Mouse (Mus musculus) erythroblast, embryonic 14.5 days (primary cell): ENCODE data around the gene Gm15319.
"Not testable (repeated sequence)": the region's sequence is repeated elsewhere in the genome, so short reads cannot be mapped to it uniquely, and the experiment has no call there.

ENCODE experiments used
- GATA1 ChIP-seq: IDR thresholded peaks from 2 replicates; pipeline ENCODE4 v1.6.1; 2012; ENCODE audit warnings: low read length, inconsistent platforms, mixed read lengths
- TAL1 ChIP-seq: IDR thresholded peaks from 3 replicates; pipeline ENCODE4 v1.6.1; 2012; ENCODE audit warnings: low read length, inconsistent platforms, mixed read lengths

DNA sequence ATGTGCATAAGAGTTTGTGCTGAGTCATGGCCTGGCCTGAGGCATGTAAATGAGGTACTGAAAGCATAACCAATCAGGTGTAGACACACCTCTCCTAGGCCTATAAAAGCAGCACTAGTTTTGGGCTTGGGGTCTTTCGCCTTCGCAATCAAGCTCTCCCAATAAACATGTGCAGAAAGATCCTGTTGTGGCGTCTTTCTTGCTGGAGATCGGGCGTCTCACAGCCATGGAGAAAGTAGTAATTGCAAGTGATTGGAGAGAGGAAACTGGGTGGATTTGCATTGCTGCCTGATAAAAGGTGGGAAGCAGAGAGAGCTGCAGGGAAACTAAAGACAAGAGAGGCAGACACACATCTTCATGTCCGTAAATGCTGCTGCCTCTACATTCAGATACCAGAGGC, 60.3 kb downstream of the Gm15319 start:
- not testable (repeated sequence) for TF ChIP-seq GATA1, TAL1
